Mouse (Mus musculus): Measurements from ENCODE around the gene Cysltr2. TPM values are rescaled to one million over a fixed set of nuclear protein-coding genes. Genes with fewer than 3 reads are reported as not detected.

Cysltr2 gene
- polyA plus RNA-seq, 1 experiment = 1.2 TPM

GRCm38 (mm10) chr14:73057764-73058163, 8.8 kb upstream of the Cysltr2 start:
- Histone ChIP-seq H3K4me3 (ENCODE audit: insufficient read depth, low read length) (no peak overlapping the region), H3K27ac (ENCODE audit: insufficient read depth, low read length) (no peak overlapping the region), H3K4me1 (ENCODE audit: control insufficient read depth, insufficient read depth, low read length) (no peaks in the 10 kb centered on the region)
- TF ChIP-seq CTCF (IDR thresholded peaks at IDR 0.05; ENCODE audit: extremely low read depth, insufficient read depth, low read length) = no peak
- TF ChIP-seq POLR2A (IDR thresholded peaks at IDR 0.05; ENCODE audit: extremely low read depth, insufficient read depth, low read length) = no peak

- Histone ChIP-seq H3K4me3 (ENCODE audit: insufficient read depth, low read length) (no peak overlapping the region), H3K27ac (ENCODE audit: insufficient read depth, low read length) (no peak overlapping the region), H3K4me1 (ENCODE audit: control insufficient read depth, insufficient read depth, low read length) (no peaks in the 10 kb centered on the region)
- TF ChIP-seq CTCF (IDR thresholded peaks at IDR 0.05; ENCODE audit: extremely low read depth, insufficient read depth, low read length) = no peak
- no peak for TF ChIP-seq POLR2A (IDR thresholded peaks at IDR 0.05; ENCODE audit: extremely low read depth, insufficient read depth, low read length)
Measured at GRCm38 (mm10) chr14:73056813-73057212, 7.9 kb upstream of the Cysltr2 start.

- no peak overlapping the region for H3K27ac ChIP-seq (ENCODE audit: insufficient read depth, low read length)
- TF ChIP-seq POLR2A (IDR thresholded peaks at IDR 0.05; ENCODE audit: extremely low read depth, insufficient read depth, low read length) = no peak
- no peak for TF ChIP-seq CTCF (IDR thresholded peaks at IDR 0.05; ENCODE audit: extremely low read depth, insufficient read depth, low read length)
- H3K4me3 ChIP-seq (ENCODE audit: insufficient read depth, low read length) = no peak overlapping the region
- no peaks in the 10 kb centered on the region for H3K4me1 ChIP-seq (ENCODE audit: control insufficient read depth, insufficient read depth, low read length)
Measured at GRCm38 (mm10) chr14:73045199-73045928, 3.5 kb downstream of the Cysltr2 start.

GRCm38 (mm10) chr14:73041689-73042088, 7.2 kb downstream of the Cysltr2 start:
- no peak overlapping the region for H3K27ac ChIP-seq (ENCODE audit: insufficient read depth, low read length)
- TF ChIP-seq POLR2A (IDR thresholded peaks at IDR 0.05; ENCODE audit: extremely low read depth, insufficient read depth, low read length) (no peak), CTCF (IDR thresholded peaks at IDR 0.05; ENCODE audit: extremely low read depth, insufficient read depth, low read length) (no peak)
- no peaks in the 10 kb centered on the region for H3K4me1 ChIP-seq (ENCODE audit: control insufficient read depth, insufficient read depth, low read length)
- H3K4me3 ChIP-seq (ENCODE audit: insufficient read depth, low read length) = no peak overlapping the region

GRCm38 (mm10) chr14:73033290-73033689, 15.6 kb downstream of the Cysltr2 start:
- TF ChIP-seq POLR2A (IDR thresholded peaks at IDR 0.05; ENCODE audit: extremely low read depth, insufficient read depth, low read length) = no peak
- TF ChIP-seq CTCF (IDR thresholded peaks at IDR 0.05; ENCODE audit: extremely low read depth, insufficient read depth, low read length) = no peak
- no peak overlapping the region for H3K27ac ChIP-seq (ENCODE audit: insufficient read depth, low read length)
- H3K4me1 ChIP-seq (ENCODE audit: control insufficient read depth, insufficient read depth, low read length) = no peaks in the 10 kb centered on the region
- no peak overlapping the region for H3K4me3 ChIP-seq (ENCODE audit: insufficient read depth, low read length)

GRCm38 (mm10) chr14:73031218-73031617, 17.7 kb downstream of the Cysltr2 start:
- Histone ChIP-seq H3K27ac (ENCODE audit: insufficient read depth, low read length) (no peak overlapping the region), H3K4me1 (ENCODE audit: control insufficient read depth, insufficient read depth, low read length) (no peaks in the 10 kb centered on the region), H3K4me3 (ENCODE audit: insufficient read depth, low read length) (no peak overlapping the region)
- no peak for TF ChIP-seq CTCF (IDR thresholded peaks at IDR 0.05; ENCODE audit: extremely low read depth, insufficient read depth, low read length)
- TF ChIP-seq POLR2A (IDR thresholded peaks at IDR 0.05; ENCODE audit: extremely low read depth, insufficient read depth, low read length) = no peak

GRCm38 (mm10) chr14:73017272-73017671, 31.6 kb downstream of the Cysltr2 start:
- no peak for TF ChIP-seq POLR2A (IDR thresholded peaks at IDR 0.05; ENCODE audit: extremely low read depth, insufficient read depth, low read length)
- TF ChIP-seq CTCF (IDR thresholded peaks at IDR 0.05; ENCODE audit: extremely low read depth, insufficient read depth, low read length) = no peak
- no peaks in the 10 kb centered on the region for H3K4me1 ChIP-seq (ENCODE audit: control insufficient read depth, insufficient read depth, low read length)

GRCm38 (mm10) chr14:73015386-73015785, 33.5 kb downstream of the Cysltr2 start:
- Histone ChIP-seq H3K27ac (ENCODE audit: insufficient read depth, low read length) (no peak overlapping the region), H3K4me1 (ENCODE audit: control insufficient read depth, insufficient read depth, low read length) (no peaks in the 10 kb centered on the region), H3K4me3 (ENCODE audit: insufficient read depth, low read length) (no peak overlapping the region)
- no peak for TF ChIP-seq POLR2A (IDR thresholded peaks at IDR 0.05; ENCODE audit: extremely low read depth, insufficient read depth, low read length)
- no peak for TF ChIP-seq CTCF (IDR thresholded peaks at IDR 0.05; ENCODE audit: extremely low read depth, insufficient read depth, low read length)

More at GRCm38 (mm10) chr14:73017272-73017671, 31.6 kb downstream of the Cysltr2 start:
- H3K4me3 ChIP-seq (ENCODE audit: insufficient read depth, low read length) = no peak overlapping the region
- no peak overlapping the region for H3K27ac ChIP-seq (ENCODE audit: insufficient read depth, low read length)

GRCm38 (mm10) chr14:73013723-73014544, 35.0 kb downstream of the Cysltr2 start:
- TF ChIP-seq CTCF (IDR thresholded peaks at IDR 0.05; ENCODE audit: extremely low read depth, insufficient read depth, low read length) (no peak), POLR2A (IDR thresholded peaks at IDR 0.05; ENCODE audit: extremely low read depth, insufficient read depth, low read length) (no peak)
- Histone ChIP-seq H3K4me1 (ENCODE audit: control insufficient read depth, insufficient read depth, low read length) (no peaks in the 10 kb centered on the region), H3K4me3 (ENCODE audit: insufficient read depth, low read length) (no peak overlapping the region), H3K27ac (ENCODE audit: insufficient read depth, low read length) (no peak overlapping the region)
